Mouse (Mus musculus) liver, adult 2 months (tissue): Measurements from ENCODE around the gene Mrtfb.

Experiments
- CTCF ChIP-seq: fragments of 200-500 bp; IDR thresholded peaks from 2 replicates; pipeline ENCODE4 v1.5.1; 2011; ENCODE audit warnings: low read depth, low read length, control low read depth
- POLR2A ChIP-seq: fragments of 200-500 bp; IDR thresholded peaks from 2 replicates; pipeline ENCODE4 v1.6.1; 2011; ENCODE audit warnings: low read length, control low read depth; ENCODE audit not compliant: insufficient read depth; ENCODE audit errors: extremely low read depth

DNA sequence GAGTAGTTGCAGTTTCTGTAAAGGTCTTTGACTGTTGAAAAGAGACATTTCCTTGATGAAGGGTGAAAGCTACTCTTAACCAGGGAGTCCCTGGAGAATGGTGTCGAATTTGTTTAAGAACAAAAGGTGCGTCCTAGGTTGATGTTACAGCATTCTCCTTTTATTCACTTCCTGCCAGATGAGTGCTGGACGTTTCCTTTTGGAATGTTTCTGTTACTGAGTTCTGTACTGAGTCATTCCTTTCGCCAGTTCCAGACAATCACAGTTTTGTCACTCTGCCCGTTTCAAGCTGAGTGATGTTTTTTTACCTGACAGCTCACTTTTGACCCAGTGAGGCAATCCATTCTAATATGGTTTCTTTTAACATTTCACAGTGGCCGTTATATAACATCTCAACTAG lies 67.5 kb downstream of the Mrtfb start:
- TF ChIP-seq CTCF (no peak), POLR2A (no peak)
